Mouse (Mus musculus) intestine, postnatal 0 days (tissue): ENCODE measurements around the gene Mrpl14. TPM values are rescaled to one million over a fixed set of nuclear protein-coding genes. Genes with fewer than 3 reads are reported as not detected.

Experiments
- ATAC-seq: fragments of 200-750 bp; cut with Nextera tagmentation; 2 replicates; pipeline ENCODE4 v1.8.0; 2017; ENCODE audit warnings: mild to moderate bottlenecking, moderate TSS enrichment, moderate library complexity
- H3K27ac ChIP-seq: fragments of 300-500 bp; sonication (generic); 2 replicates; pipeline ENCODE4 v1.5.1; 2014; ENCODE audit warnings: mild to moderate bottlenecking, low read depth, low read length, moderate library complexity
- H3K27me3 ChIP-seq: fragments of 300-500 bp; sonication (generic); replicated peaks from 2 replicates; pipeline ENCODE4 v1.6.1; 2014; ENCODE audit warnings: low read length, mixed read lengths; ENCODE audit not compliant: control insufficient read depth, insufficient read depth
- H3K36me3 ChIP-seq: fragments of 300-500 bp; sonication (generic); 2 replicates; pipeline ENCODE4 v1.6.1; 2014; ENCODE audit warnings: mild to moderate bottlenecking, moderate library complexity; ENCODE audit not compliant: control insufficient read depth, insufficient read depth
- H3K4me1 ChIP-seq: fragments of 300-500 bp; sonication (generic); replicated peaks from 2 replicates; pipeline ENCODE4 v1.6.1; 2014; ENCODE audit warnings: antibody characterized with exemption, low read length, mixed read lengths; ENCODE audit not compliant: control insufficient read depth, insufficient read depth
- H3K4me2 ChIP-seq: fragments of 300-500 bp; sonication (generic); replicated peaks from 2 replicates; pipeline ENCODE4 v1.6.1; 2014; ENCODE audit warnings: low read depth, mild to moderate bottlenecking, moderate library complexity
- H3K4me3 ChIP-seq: fragments of 300-500 bp; sonication (generic); 2 replicates; pipeline ENCODE4 v1.5.1; 2014; ENCODE audit warnings: low read depth, low read length
- H3K9ac ChIP-seq: fragments of 300-500 bp; sonication (generic); 2 replicates; pipeline ENCODE4 v1.6.1; 2014; ENCODE audit warnings: mild to moderate bottlenecking, low read depth, low read length
- H3K9me3 ChIP-seq: fragments of 300-500 bp; sonication (generic); 2 replicates; pipeline ENCODE4 v1.6.1; 2016; ENCODE audit warnings: mixed run types; ENCODE audit not compliant: control insufficient read depth
- CTCF ChIP-seq: sonication (generic); IDR thresholded peaks from 2 replicates; pipeline ENCODE4 v1.5.1; 2016; ENCODE audit warnings: low read depth, mild to moderate bottlenecking, control low read depth, antibody characterized with exemption, moderate library complexity
- WGBS: fragments of 180-500 bp; shearing (Covaris S2); extraction: QIAGEN DNeasy Blood & Tissue Kit; methylation state at CpG from one replicate; pipeline ENCODE4 v1.1.7; 2014; 5-methylcytosine and 5-hydroxymethylcytosine counted together
- polyA plus RNA-seq: library from polyadenylated mRNA; unstranded; fragments of >200 nt; fragmentation: Nextera tagmentation; extraction: Ambion mirVana; gene quantifications from 2 replicates; pipeline ENCODE4 v1.2.1, GENCODE M21; 2015

Mrpl14 gene
- polyA plus RNA-seq, 1 experiment from 2014 or later: 127 TPM

DNA sequence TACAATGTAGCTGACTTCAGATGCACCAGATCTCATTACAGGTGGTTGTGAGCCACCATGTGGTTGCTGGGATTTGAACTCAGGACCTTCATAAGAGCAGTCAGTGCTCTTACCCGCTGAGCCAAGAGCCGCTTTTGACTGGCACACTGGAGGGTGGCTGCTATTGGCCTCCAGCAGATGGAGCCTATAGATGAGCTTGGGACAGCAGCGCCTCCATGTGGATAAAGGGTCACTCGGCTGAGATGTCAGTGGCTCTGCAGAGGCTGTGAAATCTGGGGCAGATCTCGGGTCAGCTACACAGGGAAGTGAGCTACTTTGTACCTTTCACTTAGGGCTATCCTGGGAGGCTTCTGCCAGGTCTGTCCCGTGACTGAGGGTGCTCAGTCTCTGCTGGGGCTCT, 30.3 kb upstream of the Mrpl14 start:
- Histone ChIP-seq H3K36me3 (no peaks in the 10 kb centered on the region; the same call in 1 of the 2 replicates), H3K4me2 (no peak overlapping the region), H3K4me3 (no peak overlapping the region), H3K9me3 (no peaks in the 10 kb centered on the region), H3K4me1 (no peaks in the 10 kb centered on the region), H3K9ac (no peak overlapping the region), H3K27ac (no peak overlapping the region), H3K27me3 (no peaks in the 10 kb centered on the region)
- ATAC-seq: no peak; the same call in 1 of the 2 replicates
- 22% methylated on average over 6 of the region's 6 CpGs for WGBS
- TF ChIP-seq CTCF: peak; percentile 71

DNA sequence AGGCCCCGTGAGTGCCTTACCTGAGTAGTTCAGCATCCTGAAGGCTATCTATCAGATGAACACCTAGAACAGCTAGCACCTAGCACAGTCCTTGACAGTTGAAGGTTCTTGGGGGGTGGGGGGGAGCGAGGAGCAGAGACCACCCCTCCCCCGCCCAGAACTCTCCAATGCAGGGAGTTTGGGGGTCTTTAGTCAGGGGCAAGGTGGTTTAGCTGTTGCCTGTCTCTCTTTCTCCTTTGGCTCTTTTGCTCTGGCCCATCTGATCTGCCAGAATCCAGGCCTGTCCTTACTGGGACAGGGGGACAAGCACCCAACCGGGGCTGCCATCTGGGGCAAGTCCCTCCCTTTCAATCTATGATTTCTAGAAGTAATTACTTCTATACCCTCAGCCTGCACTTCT, 26.9 kb upstream of the Mrpl14 start, which contains the start of gene Capn11:
Capn11 (minus strand) TSS at position 101 of the 400 bp plus-strand sequence.
- WGBS: 76% methylated on average over 4 of the region's 4 CpGs

DNA sequence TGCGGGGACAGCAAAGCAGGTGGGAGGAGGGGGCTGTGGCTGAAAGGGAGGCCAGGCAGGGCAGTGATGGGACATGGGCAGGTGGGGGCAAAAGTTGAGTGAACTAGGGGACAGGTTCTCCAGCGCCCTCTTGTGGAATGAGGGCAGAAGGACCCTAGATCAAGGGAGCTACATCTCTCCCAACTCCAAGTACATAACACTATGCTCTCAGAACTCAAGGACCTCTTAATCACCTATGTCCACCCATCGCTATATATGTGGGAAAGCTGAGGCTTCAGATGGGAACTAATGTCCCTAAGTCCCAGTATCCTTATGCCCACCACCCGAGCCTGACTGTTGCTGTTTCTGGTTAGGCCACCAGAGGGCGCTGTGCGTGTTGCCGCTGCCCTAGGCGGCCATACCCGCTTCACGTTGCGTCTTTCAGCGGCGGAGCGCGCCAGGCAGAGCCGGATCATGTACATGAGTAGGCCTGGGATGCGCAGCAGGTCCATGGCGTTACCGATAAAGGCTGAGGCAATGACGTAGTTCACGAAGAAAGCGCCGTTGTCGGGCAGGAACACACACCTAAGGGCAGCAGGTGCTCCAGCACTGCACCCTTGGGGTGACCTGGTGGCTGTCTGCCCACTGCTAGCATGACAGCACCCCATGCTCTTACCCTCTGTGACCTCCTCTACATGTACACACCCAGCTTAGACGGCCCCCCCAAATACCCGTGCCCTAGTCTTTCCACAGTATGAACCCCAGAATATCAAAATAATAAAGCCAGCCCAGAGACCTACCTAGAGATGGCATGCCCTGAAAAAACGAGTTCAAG, 22.8 kb upstream of the Mrpl14 start:
- ATAC-seq: peak; percentile 32; the same call in 1 of the 2 replicates
- Histone ChIP-seq H3K27ac (no peak overlapping the region), H3K9me3 (no peaks in the 10 kb centered on the region), H3K4me3 (no peak overlapping the region), H3K36me3 (peaks cover 50% of the 10 kb centered on the region), H3K4me1 (no peaks in the 10 kb centered on the region), H3K9ac (no peak overlapping the region), H3K27me3 (no peaks in the 10 kb centered on the region), H3K4me2 (peak overlapping the region; percentile 38)
- TF ChIP-seq CTCF: peak; percentile 95
- 30% methylated on average over 27 of the region's 27 CpGs for WGBS

More for the DNA sequence above, 26.9 kb upstream of the Mrpl14 start, which contains the start of gene Capn11:
- Histone ChIP-seq H3K9me3 (no peaks in the 10 kb centered on the region), H3K4me3 (no peak within 1 kb of the TSS), H3K4me2 (no peak within 1 kb of the TSS), H3K4me1 (no peaks in the 10 kb centered on the region), H3K9ac (no peak within 1 kb of the TSS), H3K27ac (no peak within 1 kb of the TSS), H3K36me3 (peaks cover 18% of the 10 kb centered on the region), H3K27me3 (no peaks in the 10 kb centered on the region)
- no peak for TF ChIP-seq CTCF
- no peak for ATAC-seq

DNA sequence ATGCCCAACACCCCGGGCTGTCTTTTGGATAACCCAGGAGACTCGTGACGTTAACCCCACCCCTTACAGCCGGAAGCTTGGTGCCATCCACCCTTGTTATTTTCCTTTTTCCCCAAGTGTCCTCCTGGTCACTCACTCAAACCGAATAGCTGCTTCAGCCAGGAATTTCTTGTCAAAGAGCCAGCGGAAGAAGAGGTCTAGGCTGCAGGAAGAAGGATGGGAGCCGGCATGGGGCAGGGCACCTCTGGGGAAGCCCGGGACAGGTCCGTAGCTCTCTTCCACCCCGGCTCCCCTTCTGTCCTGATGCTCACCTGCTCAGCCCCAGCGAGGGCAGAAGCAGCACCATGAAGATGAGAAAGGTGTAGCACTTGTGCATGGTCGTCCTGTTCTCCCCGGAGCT, 21.5 kb upstream of the Mrpl14 start:
- TF ChIP-seq CTCF: no peak
- Histone ChIP-seq H3K4me2 (no peak overlapping the region), H3K9me3 (no peaks in the 10 kb centered on the region), H3K36me3 (peaks cover 50% of the 10 kb centered on the region), H3K4me3 (no peak overlapping the region), H3K4me1 (no peaks in the 10 kb centered on the region), H3K27me3 (no peaks in the 10 kb centered on the region), H3K9ac (no peak overlapping the region), H3K27ac (no peak overlapping the region)
- WGBS: 91% methylated on average over 13 of the region's 13 CpGs
- no peak for ATAC-seq

DNA sequence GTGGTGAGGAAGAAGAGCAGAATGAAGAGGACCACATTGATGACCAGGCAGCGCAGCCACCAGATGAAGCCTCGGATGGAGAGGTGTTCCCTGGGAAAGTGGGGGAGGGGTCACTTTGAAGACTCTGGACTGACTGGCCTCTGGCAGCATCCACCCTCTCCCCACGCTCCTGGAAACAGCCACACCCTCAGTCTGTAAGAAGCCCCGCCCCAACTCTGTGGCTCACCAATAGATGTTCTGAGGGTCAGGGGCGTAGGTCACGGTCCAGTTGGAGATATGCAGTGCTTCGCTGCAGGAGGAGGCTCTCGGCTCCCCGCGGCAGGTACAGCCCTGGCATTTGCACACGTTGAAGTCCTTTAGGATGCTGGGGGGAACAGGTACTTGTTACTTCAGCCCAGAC, 20.0 kb upstream of the Mrpl14 start:
- no peaks in the 10 kb centered on the region for H3K27me3 ChIP-seq
- H3K36me3 ChIP-seq: peaks cover 63% of the 10 kb centered on the region
- H3K4me2 ChIP-seq: no peak overlapping the region
- no peak overlapping the region for H3K4me3 ChIP-seq
- no peak overlapping the region for H3K9ac ChIP-seq
- no peaks in the 10 kb centered on the region for H3K9me3 ChIP-seq
- ATAC-seq: no peak
- no peak overlapping the region for H3K27ac ChIP-seq
- 59% methylated on average over 11 of the region's 11 CpGs for WGBS
- no peak for TF ChIP-seq CTCF
- H3K4me1 ChIP-seq: no peaks in the 10 kb centered on the region

DNA sequence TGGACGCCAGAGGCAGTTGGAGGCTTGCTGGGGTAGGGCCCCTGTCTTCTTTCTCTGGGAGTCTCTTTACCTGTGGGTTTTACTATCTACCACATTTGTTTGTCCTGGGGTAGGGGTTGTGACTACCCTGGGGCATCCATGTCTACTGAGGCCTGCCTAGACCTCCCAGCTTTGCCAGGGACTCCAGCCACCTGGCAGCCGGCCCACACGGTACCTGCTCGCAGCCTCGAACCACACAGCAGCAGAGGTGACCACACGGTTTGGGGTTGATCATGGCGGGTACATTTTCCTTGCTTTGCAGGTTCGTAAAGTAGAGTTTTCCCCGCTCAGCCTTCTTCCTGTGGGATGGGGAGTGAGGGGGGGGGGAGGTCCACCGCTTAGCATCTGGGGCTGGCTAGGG, 18.6 kb upstream of the Mrpl14 start:
- Histone ChIP-seq H3K4me2 (no peak overlapping the region), H3K9ac (no peak overlapping the region), H3K9me3 (no peaks in the 10 kb centered on the region), H3K4me3 (no peak overlapping the region), H3K4me1 (no peaks in the 10 kb centered on the region), H3K27ac (no peak overlapping the region), H3K36me3 (peaks cover 56% of the 10 kb centered on the region), H3K27me3 (no peaks in the 10 kb centered on the region)
- no peak for TF ChIP-seq CTCF
- 84% methylated on average over 10 of the region's 10 CpGs for WGBS
- ATAC-seq: no peak
